Comparison of ENCODE assay signal across 9 mouse cellular contexts in the genomic region with DNA sequence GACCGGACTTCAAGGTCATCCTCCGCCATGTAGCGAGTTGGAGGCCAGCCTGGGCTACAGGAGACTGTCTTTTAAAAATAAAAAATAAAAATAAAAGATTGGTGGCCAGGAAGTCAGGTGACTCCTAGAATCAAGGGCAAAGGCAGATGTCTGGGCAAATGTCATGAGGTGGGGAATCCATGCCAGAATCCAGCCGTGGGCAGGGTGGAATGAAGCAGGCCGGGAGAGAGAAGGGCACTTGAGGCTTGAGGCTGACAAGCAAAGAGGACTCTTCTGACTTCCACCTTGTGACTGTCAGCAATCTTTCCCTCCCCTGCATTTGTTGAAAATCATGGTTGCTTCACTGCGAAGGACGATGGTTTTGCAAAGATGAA. TPM values are rescaled to one million over a fixed set of nuclear protein-coding genes. Genes with fewer than 3 reads are reported as not detected.
DNase-seq lines count a peak whose midpoint lies in the region; ATAC-seq and TF ChIP-seq lines count a peak whose summit lies in the region.
"Had no signal": no experiment of that assay in that cellular context is flagged by ENCODE, and none has a peak within 500 bp of the region (broad histone marks: within the 10 kb centered on the region; RNA-seq: fewer than 3 reads in every experiment).

No protein-coding gene starts in this region.

- H3K27me3 ChIP-seq in heart, embryonic 13.5 days (replicated peaks), result no peaks in the 10 kb centered on the region
- H3K27me3 ChIP-seq in MEL (ENCODE audit: control insufficient read depth in 1 of 2, insufficient read depth in 2 of 2, low read length in 2 of 2), result no peaks in the 10 kb centered on the region
- no peaks in the 10 kb centered on the region for H3K27me3 ChIP-seq in heart, embryonic 15.5 days
- H3K27me3 ChIP-seq in liver, postnatal 0 days (ENCODE audit: insufficient read depth, low read length), result no peaks in the 10 kb centered on the region

- no peak for ATAC-seq in heart, embryonic 13.5 days (ENCODE audit: extremely low read depth, insufficient number of reproducible peaks, low FRiP score, low TSS enrichment)
- ATAC-seq in heart, embryonic 15.5 days (replicated peaks; ENCODE audit: insufficient number of reproducible peaks, insufficient read depth, low FRiP score, low read depth), result no peak
- no peak for ATAC-seq in liver, postnatal 0 days

- no peak for TF ChIP-seq RAD21 in MEL (IDR thresholded peaks at IDR 0.05; ENCODE audit: low read depth, low read length)

- H3K36me3 ChIP-seq in heart, embryonic 13.5 days, result peaks cover 2% of the 10 kb centered on the region
- H3K36me3 ChIP-seq in MEL (ENCODE audit: control insufficient read depth in 1 of 2, insufficient read depth in 2 of 2, low read length in 2 of 2), result peaks cover 0 to 4% of the 10 kb centered on the region in 2 experiments; a peak in 1 of 4 replicates
- no peaks in the 10 kb centered on the region for H3K36me3 ChIP-seq in heart, embryonic 15.5 days
- H3K36me3 ChIP-seq in liver, postnatal 0 days (replicated peaks; ENCODE audit: insufficient read depth, low read length), result no peaks in the 10 kb centered on the region

- 75% methylated on average over 7 of the region's 7 CpGs for WGBS in heart, embryonic 13.5 days
- WGBS in heart, embryonic 15.5 days, result 80% methylated on average over 7 of the region's 7 CpGs
- WGBS in liver, postnatal 0 days (ENCODE audit: insufficient replicate concordance), result 87% methylated on average over 7 of the region's 7 CpGs

- peak overlapping the region; percentile 72 for H3K4me3 ChIP-seq in heart, embryonic 13.5 days
- peak overlapping the region; percentile 65 to 85 for H3K4me3 ChIP-seq in MEL (ENCODE audit: control insufficient read depth in 1 of 2, insufficient read depth in 1 of 2, low read depth in 2 of 2, low read length in 2 of 2)
- H3K4me3 ChIP-seq in heart, embryonic 15.5 days, result peak overlapping the region; percentile 64
- peak overlapping the region; percentile 67 for H3K4me3 ChIP-seq in liver, postnatal 0 days (ENCODE audit: low read depth, low read length)

- TF ChIP-seq EP300 in MEL (IDR thresholded peaks at IDR 0.05; ENCODE audit: low read depth in 1 of 2, low read length in 2 of 2), result no peak
- no peak for TF ChIP-seq EP300 in liver, postnatal 0 days (IDR thresholded peaks at IDR 0.05; ENCODE audit: low read depth)

- no peak for DNase-seq in heart, postnatal 4 days
- DNase-seq in MEL (ENCODE audit: low read depth, low spot score), result no peak
- no peak for DNase-seq in liver, postnatal 0 days
- DNase-seq in right cerebral cortex, postnatal 4 days, result no peak
- DNase-seq in thymus, postnatal 10 days (ENCODE audit: low spot score in 2 of 2), result no peak
- DNase-seq in layer of hippocampus, postnatal 10 days (ENCODE audit: low spot score in 2 of 2), result no peak

- TF ChIP-seq CTCF in MEL (IDR thresholded peaks at IDR 0.05 in 2 of 3, conservative IDR thresholded peaks at IDR 0.05 in 1 of 3; ENCODE audit: control insufficient read depth in 1 of 3, insufficient read depth in 1 of 3, low read depth in 2 of 3, low read length in 3 of 3, poor library complexity in 1 of 3, severe bottlenecking in 1 of 3), result no peak
- TF ChIP-seq CTCF in liver, postnatal 0 days (IDR thresholded peaks at IDR 0.05; ENCODE audit: low read depth), result no peak

- TF ChIP-seq POLR2A in MEL (IDR thresholded peaks at IDR 0.05; ENCODE audit: control insufficient read depth in 1 of 2, insufficient read depth in 1 of 2, low read depth in 1 of 2, low read length in 2 of 2, poor library complexity in 1 of 2), result no peak

- no peaks in the 10 kb centered on the region for H3K9me3 ChIP-seq in heart, embryonic 13.5 days
- H3K9me3 ChIP-seq in MEL (replicated peaks; ENCODE audit: insufficient read depth, low read length), result no peaks in the 10 kb centered on the region
- H3K9me3 ChIP-seq in heart, embryonic 15.5 days (replicated peaks), result no peaks in the 10 kb centered on the region
- no peaks in the 10 kb centered on the region for H3K9me3 ChIP-seq in liver, postnatal 0 days (ENCODE audit: low read length)

- H3K79me2 ChIP-seq in MEL (ENCODE audit: control insufficient read depth, insufficient read depth, low read length, poor library complexity), result peaks cover 2% of the 10 kb centered on the region; the same call in 1 of the 2 replicates

- H3K9ac ChIP-seq in heart, embryonic 13.5 days, result peak overlapping the region; percentile 92
- H3K9ac ChIP-seq in MEL (ENCODE audit: control insufficient read depth, low read depth, low read length, poor library complexity, severe bottlenecking), result peak overlapping the region; percentile 86
- peak overlapping the region; percentile 83 for H3K9ac ChIP-seq in heart, embryonic 15.5 days
- H3K9ac ChIP-seq in liver, postnatal 0 days (replicated peaks), result peak overlapping the region; percentile 81

- H3K4me1 ChIP-seq in heart, embryonic 13.5 days, result peaks cover 8% of the 10 kb centered on the region
- peaks cover 0 to 7% of the 10 kb centered on the region in 2 experiments; a peak in 3 of 4 replicates for H3K4me1 ChIP-seq in MEL (ENCODE audit: control insufficient read depth in 1 of 2, insufficient read depth in 2 of 2, low read length in 2 of 2)
- peaks cover 7% of the 10 kb centered on the region for H3K4me1 ChIP-seq in heart, embryonic 15.5 days (replicated peaks)
- H3K4me1 ChIP-seq in liver, postnatal 0 days (ENCODE audit: insufficient read depth), result peaks cover 6% of the 10 kb centered on the region

- peak overlapping the region; percentile 83 for H3K4me2 ChIP-seq in heart, embryonic 13.5 days
- peak overlapping the region; percentile 91 for H3K4me2 ChIP-seq in heart, embryonic 15.5 days
- H3K4me2 ChIP-seq in liver, postnatal 0 days (ENCODE audit: low read depth, low read length), result peak overlapping the region; percentile 93

- H3K27ac ChIP-seq in heart, embryonic 13.5 days (replicated peaks), result 0 out of 2 replicates have a peak overlapping the region, but pooled peaks have one; percentile 61
- no peak overlapping the region for H3K27ac ChIP-seq in MEL (ENCODE audit: control insufficient read depth, low read depth, low read length)
- no peak overlapping the region for H3K27ac ChIP-seq in heart, embryonic 15.5 days
- peak overlapping the region; percentile 73; the same call in 1 of the 2 replicates for H3K27ac ChIP-seq in liver, postnatal 0 days (ENCODE audit: low read depth)

TF ChIP-seq in MEL, 35 proteins besides CTCF, POLR2A, EP300 and RAD21 (continues in another document):
- TF ChIP-seq BHLHE40 (IDR thresholded peaks at IDR 0.05; ENCODE audit: borderline replicate concordance, low read depth, low read length) (no peak), HCFC1 (IDR thresholded peaks at IDR 0.05; ENCODE audit: low read depth, low read length) (no peak), RCOR1 (IDR thresholded peaks at IDR 0.05; ENCODE audit: low read depth, low read length) (no peak), ELF1 (IDR thresholded peaks at IDR 0.05; ENCODE audit: low read depth, low read length) (no peak), SMC3 (IDR thresholded peaks at IDR 0.05; ENCODE audit: low read depth, low read length) (no peak)

RNA-seq across cellular contexts. Expression of a gene that starts 0.7 kb away (rescaled TPM):
- 7.4 and 7.6 TPM in 2 replicates for polyA plus RNA-seq in heart, embryonic 13.5 days (2015; fragmentation: Nextera tagmentation; extraction: Ambion mirVana)
- 10 to 100 TPM in 1 of 2 experiments, 1 to 10 TPM in 1; 8.5 to 10.9 TPM for total RNA-seq in heart, postnatal 4 days (2021)
- 3.2 TPM in 2 replicates for total RNA-seq in MEL (2012; rRNA removed)
- polyA plus RNA-seq in MEL (2012; ENCODE audit: insufficient read depth in 1 of 2, insufficient read length in 2 of 2, low read depth in 1 of 2, low replicate concordance in 2 of 2, missing spikeins in 1 of 2), result 1 to 10 TPM in 1 of 2 experiments, not detected in 1; 5.3 TPM
- 8.2 and 8.5 TPM in 2 replicates for polyA plus RNA-seq in heart, embryonic 15.5 days (2015; fragmentation: Nextera tagmentation; extraction: Ambion mirVana)
- 3.4 and 3.9 TPM in 2 replicates for polyA plus RNA-seq in liver, postnatal 0 days (2015; fragmentation: Nextera tagmentation; extraction: Ambion mirVana)
- total RNA-seq in layer of hippocampus, postnatal 10 days (2021), result 10 to 100 TPM; 41.8 to 43.2 TPM

RNA-seq across cellular contexts. Expression of a gene that starts 10.6 kb away (rescaled TPM):
- 1.1 and 1.2 TPM in 2 replicates for polyA plus RNA-seq in heart, embryonic 13.5 days (2015; fragmentation: Nextera tagmentation; extraction: Ambion mirVana)
- total RNA-seq in heart, postnatal 4 days (2021), result 10 to 100 TPM; 13.7 to 19.7 TPM
- not detected in 2 replicates for total RNA-seq in MEL (2012; rRNA removed)
- not detected for polyA plus RNA-seq in MEL (2012; ENCODE audit: insufficient read depth in 1 of 2, insufficient read length in 2 of 2, low read depth in 1 of 2, low replicate concordance in 2 of 2, missing spikeins in 1 of 2)
- polyA plus RNA-seq in heart, embryonic 15.5 days (2015; fragmentation: Nextera tagmentation; extraction: Ambion mirVana), result 5.2 and 5.9 TPM in 2 replicates
- 1.3 and 1.4 TPM in 2 replicates for polyA plus RNA-seq in liver, postnatal 0 days (2015; fragmentation: Nextera tagmentation; extraction: Ambion mirVana)
- total RNA-seq in layer of hippocampus, postnatal 10 days (2021), result 10 to 100 TPM; 67.3 to 68.9 TPM

RNA-seq across cellular contexts. Expression of a gene that starts 12.7 kb away (rescaled TPM):
- polyA plus RNA-seq in heart, embryonic 13.5 days (2015; fragmentation: Nextera tagmentation; extraction: Ambion mirVana), result not detected in 2 replicates
- not detected for total RNA-seq in heart, postnatal 4 days (2021)
- total RNA-seq in MEL (2012; rRNA removed), result not detected in 2 replicates
- not detected for polyA plus RNA-seq in MEL (2012; ENCODE audit: insufficient read depth in 1 of 2, insufficient read length in 2 of 2, low read depth in 1 of 2, low replicate concordance in 2 of 2, missing spikeins in 1 of 2)
- polyA plus RNA-seq in heart, embryonic 15.5 days (2015; fragmentation: Nextera tagmentation; extraction: Ambion mirVana), result not detected in 2 replicates
- polyA plus RNA-seq in liver, postnatal 0 days (2015; fragmentation: Nextera tagmentation; extraction: Ambion mirVana), result 0.12 TPM in 1 of 2 replicates, not detected in the other
- 1 to 10 TPM; 1.4 to 4.2 TPM for total RNA-seq in layer of hippocampus, postnatal 10 days (2021)
- total RNA-seq: heart, postnatal 10 days had no signal

RNA-seq across cellular contexts. Expression of a gene that starts 23.8 kb away (rescaled TPM):
- polyA plus RNA-seq in heart, embryonic 13.5 days (2015; fragmentation: Nextera tagmentation; extraction: Ambion mirVana), result 0.05 and 0.19 TPM in 2 replicates
- not detected for total RNA-seq in heart, postnatal 4 days (2021)
- total RNA-seq in MEL (2012; rRNA removed), result 0.15 and 0.16 TPM in 2 replicates
- under 1 TPM in 1 of 2 experiments, not detected in 1; 0.57 TPM for polyA plus RNA-seq in MEL (2012; ENCODE audit: insufficient read depth in 1 of 2, insufficient read length in 2 of 2, low read depth in 1 of 2, low replicate concordance in 2 of 2, missing spikeins in 1 of 2)
- 0.16 and 0.34 TPM in 2 replicates for polyA plus RNA-seq in heart, embryonic 15.5 days (2015; fragmentation: Nextera tagmentation; extraction: Ambion mirVana)
- polyA plus RNA-seq in liver, postnatal 0 days (2015; fragmentation: Nextera tagmentation; extraction: Ambion mirVana), result 0.12 TPM in 1 of 2 replicates, not detected in the other
- total RNA-seq in layer of hippocampus, postnatal 10 days (2021), result 1 to 10 TPM; 6.5 to 8.9 TPM
- total RNA-seq: heart, postnatal 10 days had no signal

RNA-seq across cellular contexts. Expression of a gene that starts 33.6 kb away (rescaled TPM):
- polyA plus RNA-seq in heart, embryonic 13.5 days (2015; fragmentation: Nextera tagmentation; extraction: Ambion mirVana), result 114 and 131 TPM in 2 replicates
- 10 to 100 TPM; 68.6 to 76.6 TPM for total RNA-seq in heart, postnatal 4 days (2021)
- total RNA-seq in MEL (2012; rRNA removed), result 142 and 167 TPM in 2 replicates
- 100 to 1,000 TPM in 1 of 2 experiments, not detected in 1; 216 TPM for polyA plus RNA-seq in MEL (2012; ENCODE audit: insufficient read depth in 1 of 2, insufficient read length in 2 of 2, low read depth in 1 of 2, low replicate concordance in 2 of 2, missing spikeins in 1 of 2)
- polyA plus RNA-seq in heart, embryonic 15.5 days (2015; fragmentation: Nextera tagmentation; extraction: Ambion mirVana), result 101 and 117 TPM in 2 replicates
- polyA plus RNA-seq in liver, postnatal 0 days (2015; fragmentation: Nextera tagmentation; extraction: Ambion mirVana), result 52.0 and 53.9 TPM in 2 replicates
- 10 to 100 TPM; 49.2 to 49.6 TPM for total RNA-seq in layer of hippocampus, postnatal 10 days (2021)

Comparison
In these comparisons a context has a peak if more than half of its experiments do, and no peak if none do; other contexts are left out.
1. H3K27ac ChIP-seq: peak in heart, embryonic 13.5 days (single experiment) and liver, postnatal 0 days (single experiment); none in MEL (single experiment) and heart, embryonic 15.5 days (single experiment).
2. Peak in every context shown above with its lines, with median percentiles within 50 percentile points of each other: H3K4me2 ChIP-seq, H3K4me3 ChIP-seq and H3K9ac ChIP-seq.